Mouse (Mus musculus) embryo, embryonic 9.5 days (tissue): ENCODE measurements around the gene Map4k1.
"Not testable (repeated sequence)": the region's sequence is repeated elsewhere in the genome, so short reads cannot be mapped to it uniquely, and the experiment has no call there.

Source experiments
- DNase-seq: peaks from one replicate; pipeline ENCODE4 v3.0.0-alpha.2; 2017; ENCODE audit errors: extremely low spot score

Gene Map4k1

GRCm38 (mm10) chr7:28955295-28955897 is 26.5 kb upstream of the Map4k1 start:
- DNase-seq: no peak

DNA sequence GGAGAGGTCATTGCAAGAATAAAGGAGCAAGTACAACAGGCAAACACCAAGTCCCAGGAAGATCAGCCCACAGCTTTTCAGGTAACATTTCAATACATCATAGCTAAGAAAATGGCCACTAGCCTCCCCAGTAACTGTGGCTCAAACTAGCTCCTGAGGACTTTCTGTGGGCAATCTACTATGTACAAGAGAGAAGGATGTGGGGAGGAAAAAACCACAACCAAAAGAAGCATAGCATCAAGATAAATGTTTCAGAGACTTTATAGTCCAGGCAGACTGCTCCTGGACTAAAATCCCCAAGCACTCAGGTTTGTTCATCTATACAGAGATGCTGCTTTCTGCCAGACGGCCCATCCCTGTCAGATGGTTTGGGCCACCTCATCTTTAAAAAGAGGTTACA is 25.6 kb upstream of the Map4k1 start:
- DNase-seq: no peak

- no peak for DNase-seq
These were observed 24.6 kb upstream of the Map4k1 start for GRCm38 (mm10) chr7:28957286-28957685.

DNA sequence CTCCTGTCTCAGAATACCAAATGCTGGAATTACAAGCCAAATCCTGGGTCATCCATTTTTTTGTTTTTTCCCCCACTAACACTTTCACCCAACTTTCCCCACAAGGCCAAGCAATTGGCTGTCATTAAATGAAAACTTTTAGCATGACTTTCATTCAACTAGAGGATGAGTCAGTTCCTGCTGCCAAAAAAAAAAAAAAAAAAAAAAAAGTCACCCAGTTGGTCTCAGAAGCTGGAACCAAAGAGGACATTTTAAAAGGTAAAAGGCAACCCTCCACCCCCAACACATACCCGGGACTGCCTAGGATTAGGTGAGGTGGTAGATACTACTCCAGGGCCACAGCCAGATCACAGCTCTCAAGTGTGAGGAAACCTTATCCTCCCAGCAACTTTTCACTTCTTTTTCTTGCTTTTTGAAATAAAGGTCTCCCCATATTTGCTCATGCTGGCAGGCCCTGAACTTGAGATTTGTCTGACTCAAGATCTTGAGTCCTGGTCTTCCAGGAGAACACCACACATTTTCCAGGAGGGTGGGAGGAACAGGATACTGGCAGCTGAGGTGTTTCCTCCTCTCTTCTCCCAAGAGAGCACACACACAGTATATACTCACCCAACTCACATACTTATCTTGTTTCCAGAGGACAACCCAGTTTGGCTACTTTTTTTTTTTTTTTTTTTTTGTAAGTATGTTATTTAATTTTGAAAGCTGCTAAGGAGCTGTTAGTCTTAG is 23.7 kb upstream of the Map4k1 start:
- no peak for DNase-seq

DNA sequence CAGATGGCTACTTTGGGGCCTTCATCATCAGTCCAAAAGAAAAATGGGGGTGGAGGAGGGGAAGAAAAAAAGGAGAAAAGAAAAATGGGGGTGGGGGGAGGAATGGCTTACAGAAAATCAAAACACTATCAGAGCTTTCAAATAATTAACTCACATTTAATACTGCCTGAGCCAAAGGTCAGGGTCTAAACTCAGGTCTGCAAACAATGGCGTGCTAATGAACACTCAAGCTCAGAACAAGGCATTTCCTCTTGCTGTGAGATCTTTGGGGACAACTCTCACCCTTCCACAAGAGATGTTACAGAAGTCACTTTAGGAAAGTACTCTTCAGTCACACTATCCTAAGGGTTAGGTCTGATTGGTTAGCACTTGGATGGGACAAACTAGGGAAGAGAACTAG is 23.1 kb upstream of the Map4k1 start:
- DNase-seq: no peak

DNA sequence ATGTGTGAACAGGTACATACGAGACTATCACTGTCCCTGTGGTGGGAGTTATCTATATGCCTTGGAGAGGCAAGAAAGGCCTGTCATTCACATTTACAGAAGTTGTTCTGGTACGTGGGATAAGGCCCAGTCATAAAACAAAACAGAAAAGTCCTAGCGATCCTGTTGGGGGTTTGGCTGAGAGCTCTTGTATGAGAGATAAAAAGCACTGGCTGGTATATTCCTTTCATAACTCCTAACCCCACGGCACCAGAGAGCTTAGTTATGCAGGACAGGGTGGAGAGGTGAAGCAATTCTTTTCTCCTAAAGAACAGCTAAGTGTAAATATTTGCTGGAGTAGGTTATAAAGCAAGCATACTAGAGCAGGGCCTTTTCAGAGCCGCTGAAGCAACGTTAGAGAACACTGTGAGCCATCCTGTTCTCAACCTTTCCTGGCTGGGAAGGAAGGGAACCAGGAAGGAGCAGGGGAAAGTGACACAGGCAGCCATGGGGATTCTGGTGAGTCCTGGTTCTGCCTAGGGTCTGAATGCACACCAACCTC is 22.3 kb upstream of the Map4k1 start:
- no peak for DNase-seq

DNA sequence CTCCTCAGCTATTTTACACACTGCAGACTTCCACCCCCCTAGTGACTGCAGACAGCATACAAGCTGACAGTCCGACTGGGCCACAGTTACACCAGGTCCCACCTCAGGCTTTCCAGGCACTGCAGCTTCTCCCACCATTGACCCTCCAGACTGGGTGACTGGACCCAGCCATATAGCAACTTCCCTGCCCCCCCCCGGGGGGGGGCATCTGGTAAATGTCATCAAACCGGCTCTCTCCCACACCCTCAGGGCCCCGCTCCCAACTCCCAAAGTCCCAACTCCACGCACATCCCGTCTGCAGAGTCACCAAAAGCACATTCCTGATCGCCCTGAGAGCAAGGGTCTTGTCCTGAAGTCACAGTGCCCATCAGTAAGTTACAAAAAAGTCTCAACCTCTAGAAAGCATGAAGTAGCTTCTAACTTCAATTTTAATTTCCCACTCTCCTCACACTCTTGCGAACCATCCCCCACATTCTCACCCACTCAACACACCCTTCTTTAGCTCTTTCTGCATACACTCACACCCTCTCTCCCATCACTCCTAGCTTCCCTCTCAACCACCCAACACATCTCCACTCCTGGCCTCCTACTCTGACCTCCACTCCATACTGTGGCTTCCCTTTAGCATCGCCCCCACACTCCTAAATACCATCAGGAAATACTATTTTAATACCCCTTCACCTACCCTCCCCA is 21.4 kb upstream of the Map4k1 start:
- no peak for DNase-seq

DNA sequence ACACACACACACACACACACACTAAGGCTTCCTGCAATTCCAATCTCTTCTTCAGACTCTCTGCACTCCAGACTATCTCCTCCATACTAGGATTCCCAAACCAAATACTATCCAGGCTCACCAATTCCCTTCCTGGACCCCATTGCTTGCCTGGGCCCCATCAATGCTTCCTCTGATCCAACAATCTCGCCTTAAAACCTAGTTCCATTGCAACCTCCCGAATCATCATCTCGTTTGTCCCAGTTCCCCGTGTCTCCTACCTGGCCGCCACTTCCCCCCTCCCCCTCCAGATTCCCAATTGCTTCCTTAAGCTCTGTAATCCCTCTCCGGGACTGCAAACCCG is 20.3 kb upstream of the Map4k1 start:
- no peak for DNase-seq

- DNase-seq: peak; percentile 98
These were observed 19.8 kb upstream of the Map4k1 start, which contains the start of gene Actn4 for GRCm38 (mm10) chr7:28961927-28962670. Gene Actn4, minus strand, starts transcription at chr7:28962340.

DNA sequence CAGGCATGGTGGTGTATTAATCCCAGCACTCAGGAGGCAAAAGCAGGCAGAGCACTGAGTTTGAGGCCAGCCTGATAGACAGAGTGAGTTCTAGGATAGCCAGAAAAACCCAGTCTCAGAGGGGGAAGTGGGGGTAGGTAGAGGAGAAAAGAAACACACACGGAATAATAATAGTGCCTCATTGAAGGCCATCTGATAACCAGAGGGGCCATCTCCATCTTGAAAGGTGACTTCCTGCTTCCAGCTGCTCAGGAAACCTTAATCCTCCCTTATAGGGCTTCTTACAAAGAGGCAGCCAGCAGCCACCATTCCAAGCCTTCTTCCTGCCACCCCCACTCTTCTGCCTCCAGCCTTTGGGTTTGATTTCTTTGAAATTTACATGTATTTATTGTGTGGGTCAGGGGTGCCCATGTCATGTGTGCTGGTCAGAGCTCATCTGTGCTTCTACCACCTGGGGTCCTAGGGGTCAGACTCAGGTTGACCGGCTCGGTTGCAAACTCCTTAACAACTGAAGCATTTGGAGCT is 18.4 kb upstream of the Map4k1 start:
- no peak for DNase-seq

DNA sequence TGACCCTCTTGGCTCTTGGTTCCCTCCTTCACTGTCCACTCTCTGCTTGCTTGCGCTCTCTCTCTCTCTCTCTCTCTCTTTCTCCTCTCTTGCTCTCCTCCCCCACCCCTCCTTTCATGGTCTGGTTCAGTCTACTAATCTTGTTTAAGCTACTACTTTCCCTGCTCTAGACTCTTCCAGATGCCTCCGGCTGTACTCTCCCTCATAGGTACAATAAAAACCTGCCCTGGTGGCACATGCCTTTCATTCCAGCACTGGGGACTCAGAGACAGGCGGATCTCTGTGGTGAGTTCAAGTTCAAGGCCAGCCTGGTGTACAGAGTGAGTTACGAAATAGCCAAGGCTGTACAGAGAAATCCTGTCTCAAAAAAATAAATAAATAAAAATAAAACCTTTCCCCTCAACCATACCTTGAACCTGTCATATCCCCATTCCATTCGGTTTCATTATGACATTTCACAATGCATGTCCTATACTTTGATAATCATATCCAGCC is 16.5 kb upstream of the Map4k1 start:
- DNase-seq: no peak

- DNase-seq: no peak
These were observed 15.7 kb upstream of the Map4k1 start for GRCm38 (mm10) chr7:28966181-28966580.

GRCm38 (mm10) chr7:28966751-28967505 is 14.9 kb upstream of the Map4k1 start:
- no peak for DNase-seq

- DNase-seq: not testable (repeated sequence)
These were observed 13.7 kb upstream of the Map4k1 start for GRCm38 (mm10) chr7:28968120-28968519.

DNA sequence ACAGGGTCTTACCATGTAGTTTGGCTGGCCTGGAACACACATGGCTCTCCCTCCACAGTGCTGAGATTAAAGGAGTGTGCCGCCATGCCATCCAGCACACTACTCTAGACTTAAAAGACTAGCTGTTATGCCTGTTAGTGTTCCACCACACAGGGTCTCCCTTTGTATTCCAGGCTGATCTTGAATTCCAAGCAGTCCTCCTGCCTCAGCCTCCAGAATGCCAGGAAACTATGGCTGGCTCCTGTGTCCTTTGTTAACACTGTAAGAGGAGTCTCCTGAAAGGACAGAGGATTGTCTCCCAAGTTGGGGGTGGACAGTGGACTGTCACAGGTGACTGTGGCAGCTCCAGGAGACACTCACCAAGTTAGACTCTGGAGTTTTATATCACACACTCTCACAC is 12.6 kb upstream of the Map4k1 start:
- no peak for DNase-seq

- DNase-seq: no peak
These were observed 12.0 kb upstream of the Map4k1 start for GRCm38 (mm10) chr7:28969672-28970394.

DNA sequence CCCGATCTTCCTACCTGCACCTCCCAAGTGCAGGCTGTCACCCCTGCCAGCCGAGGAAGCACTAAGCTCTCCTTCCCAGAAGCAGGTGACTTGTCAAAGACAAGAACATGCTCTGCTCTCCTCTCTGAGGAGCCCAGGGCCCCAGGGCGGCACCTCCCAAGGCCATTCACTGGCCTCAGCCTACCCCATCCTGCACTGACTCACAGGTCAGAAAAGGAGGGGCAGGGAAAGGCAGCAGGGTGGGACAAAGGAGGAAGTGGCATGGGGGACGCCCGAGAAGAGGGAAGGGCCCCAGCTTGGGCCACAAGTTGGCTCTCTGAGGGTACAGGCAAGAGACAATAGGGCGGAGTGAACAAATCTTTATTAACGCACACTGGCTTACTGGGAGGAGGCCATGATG is 10.8 kb upstream of the Map4k1 start:
- DNase-seq: no peak

DNA sequence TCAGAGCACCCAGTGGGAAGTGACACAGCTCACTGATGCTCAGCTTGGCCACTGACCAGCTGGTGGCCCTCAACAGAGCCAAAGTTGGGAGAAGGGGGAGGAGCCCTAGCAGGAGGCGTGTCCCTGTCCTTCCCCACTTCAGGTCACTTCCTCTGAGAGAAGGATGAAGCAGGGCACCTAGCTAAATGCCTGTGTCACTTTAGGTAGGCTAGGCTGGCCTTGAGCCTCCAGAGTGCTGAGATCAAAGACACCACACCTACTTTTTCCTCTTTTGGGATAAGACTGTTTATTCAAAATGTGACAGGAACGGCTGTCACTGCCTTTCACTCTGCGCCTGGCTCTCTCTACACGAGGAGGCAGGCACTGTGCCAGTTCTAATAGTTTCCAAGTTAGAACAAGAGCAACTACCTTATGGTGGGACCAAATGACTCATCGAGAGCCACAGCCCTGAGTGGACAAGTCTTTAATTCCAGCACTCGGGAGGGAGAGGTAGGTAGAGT is 10.0 kb upstream of the Map4k1 start:
- DNase-seq: no peak

- peak; percentile 73 for DNase-seq
These were observed 9.3 kb upstream of the Map4k1 start for GRCm38 (mm10) chr7:28972542-28972985.

DNA sequence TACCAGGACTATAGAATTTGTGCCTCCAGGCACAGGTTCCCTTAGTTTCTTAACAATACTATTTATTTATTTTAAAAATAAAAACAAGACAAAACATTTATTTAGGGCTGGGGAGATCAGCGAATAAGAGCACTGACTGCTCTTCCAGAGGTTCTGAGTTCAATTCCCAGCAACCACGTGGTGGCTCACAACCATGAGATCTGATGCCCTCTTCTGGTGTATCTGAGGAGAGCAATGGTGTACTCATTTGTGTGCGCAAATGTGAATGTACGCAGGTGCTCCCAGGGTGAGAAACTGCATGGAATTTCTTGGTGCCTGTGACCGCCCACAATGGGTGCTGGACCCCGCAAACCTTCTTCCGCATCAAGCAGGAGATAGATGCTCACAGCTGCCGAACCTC is 8.8 kb upstream of the Map4k1 start:
- DNase-seq: no peak
